Mouse (Mus musculus) CD4-positive naive resting alpha-beta T cell, adult 57 days (primary cell): ENCODE data around the gene Gse1. TPM values are rescaled to one million over a fixed set of nuclear protein-coding genes. Genes with fewer than 3 reads are reported as not detected.

Experiments
- total RNA-seq: library from RNA; stranded (reverse); gene quantifications from one replicate; pipeline ENCODE4 v1.2.4, GENCODE M21; 2023

Gene Gse1
- 58.0 TPM for total RNA-seq

GRCm38 (mm10) chr8:120227891-120228591, at the start of gene Gse1:
Gene Gse1 (plus strand): TSS chr8:120228456.

GRCm38 (mm10) chr8:120588908-120589771, 360.9 kb downstream of the Gse1 start, which contains the start of gene Gins2:
Gene Gins2 (minus strand): TSS chr8:120589304.

Other genes starting within 250 kb of the Gse1 start
- not detected for gene Crispld2, start 236.0 kb upstream of the Gse1 start, total RNA-seq
- gene Zdhhc7, start 127.0 kb upstream of the Gse1 start, total RNA-seq, result 37.1 TPM
- 3.1 TPM for gene 6430548M08Rik, start 114.3 kb upstream of the Gse1 start, total RNA-seq
- not detected for gene Fam92b, start 51.0 kb upstream of the Gse1 start, total RNA-seq